Mouse (Mus musculus) brain, embryonic 14.5 days (tissue): ENCODE measurements around the gene Satl1. TPM values are rescaled to one million over a fixed set of nuclear protein-coding genes. Genes with fewer than 3 reads are reported as not detected.

Experiments used
- DNase-seq: peaks from one replicate; pipeline ENCODE4 v3.0.0-alpha.2; 2011; ENCODE audit warnings: low read depth
- CTCF ChIP-seq: fragments of 200-500 bp; IDR thresholded peaks from 2 replicates; pipeline ENCODE4 v1.5.1; 2012; ENCODE audit warnings: inconsistent platforms, mild to moderate bottlenecking, moderate library complexity, borderline replicate concordance; ENCODE audit not compliant: insufficient read depth, insufficient read length; ENCODE audit errors: extremely low read depth
- POLR2A ChIP-seq: fragments of 200-500 bp; IDR thresholded peaks from 2 replicates; pipeline ENCODE4 v1.6.1; 2012; ENCODE audit warnings: mild to moderate bottlenecking, inconsistent platforms, borderline replicate concordance; ENCODE audit not compliant: poor library complexity, insufficient read depth, insufficient read length, severe bottlenecking; ENCODE audit errors: extremely low read depth
- polyA plus RNA-seq: library from polyadenylated mRNA; depleted of rRNA; stranded (reverse); fragments of >200 nt; gene quantifications from 2 replicates; pipeline ENCODE4 v1.2.3, GENCODE M21; 2012; rRNA removed

The Satl1 gene
- polyA plus RNA-seq = not detected in 2 replicates

- DNase-seq = no peak
- TF ChIP-seq CTCF (no peak), POLR2A (no peak)
Measured at GRCm38 (mm10) chrX:112406679-112407078, at the start of gene Satl1. Satl1 (minus strand) TSS chrX:112406779.

GRCm38 (mm10) chrX:112438064-112438463 is 31.5 kb upstream of the Satl1 start:
- TF ChIP-seq CTCF (no peak), POLR2A (no peak)

DNA sequence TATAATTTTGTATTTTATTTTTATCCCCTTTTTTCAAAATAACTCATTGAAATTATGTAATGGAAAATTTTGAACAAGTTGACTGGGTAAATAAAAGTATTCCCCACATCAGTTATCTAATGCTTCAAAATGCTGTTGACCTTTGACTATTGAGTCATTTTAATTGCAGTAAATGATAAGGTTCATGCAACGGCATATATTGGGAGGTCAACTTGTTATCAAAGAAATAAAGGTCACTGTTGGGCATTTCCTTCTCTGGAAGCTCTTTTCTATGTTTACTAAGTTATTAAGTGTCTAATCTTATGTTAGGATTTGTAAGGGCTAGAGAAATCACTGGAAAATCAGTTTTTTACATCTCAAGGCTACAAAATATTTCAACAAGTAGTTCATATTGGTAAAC is 31.0 kb upstream of the Satl1 start:
- TF ChIP-seq CTCF (no peak), POLR2A (no peak)
- DNase-seq = no peak

More at GRCm38 (mm10) chrX:112438064-112438463, 31.5 kb upstream of the Satl1 start:
- no peak for DNase-seq

- peak; percentile 13; the same call in 1 of the 2 replicates for TF ChIP-seq CTCF
- DNase-seq = peak; percentile 55
Measured at GRCm38 (mm10) chrX:112422998-112423397, 16.4 kb upstream of the Satl1 start.

DNA sequence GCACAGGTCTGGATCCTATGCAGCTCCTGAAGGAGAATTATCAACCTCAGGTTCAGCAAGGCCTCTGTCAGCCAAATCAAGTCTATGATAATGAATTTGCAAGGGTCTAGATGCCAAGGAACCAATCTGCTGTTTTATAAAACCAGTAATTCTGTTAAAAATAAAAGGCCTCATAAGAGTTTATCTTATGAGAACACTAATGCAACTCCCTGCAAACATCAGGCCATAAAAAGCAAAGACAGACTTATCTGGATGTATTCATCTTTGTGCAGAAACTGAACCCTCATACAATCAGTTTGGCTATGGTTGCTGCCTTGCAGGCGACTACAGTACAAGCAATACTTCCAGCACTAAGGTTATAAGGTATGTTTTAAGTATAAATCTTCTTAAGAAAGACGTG is 5.7 kb upstream of the Satl1 start:
- no peak for TF ChIP-seq CTCF
- TF ChIP-seq POLR2A = no peak
- DNase-seq = no peak

DNA sequence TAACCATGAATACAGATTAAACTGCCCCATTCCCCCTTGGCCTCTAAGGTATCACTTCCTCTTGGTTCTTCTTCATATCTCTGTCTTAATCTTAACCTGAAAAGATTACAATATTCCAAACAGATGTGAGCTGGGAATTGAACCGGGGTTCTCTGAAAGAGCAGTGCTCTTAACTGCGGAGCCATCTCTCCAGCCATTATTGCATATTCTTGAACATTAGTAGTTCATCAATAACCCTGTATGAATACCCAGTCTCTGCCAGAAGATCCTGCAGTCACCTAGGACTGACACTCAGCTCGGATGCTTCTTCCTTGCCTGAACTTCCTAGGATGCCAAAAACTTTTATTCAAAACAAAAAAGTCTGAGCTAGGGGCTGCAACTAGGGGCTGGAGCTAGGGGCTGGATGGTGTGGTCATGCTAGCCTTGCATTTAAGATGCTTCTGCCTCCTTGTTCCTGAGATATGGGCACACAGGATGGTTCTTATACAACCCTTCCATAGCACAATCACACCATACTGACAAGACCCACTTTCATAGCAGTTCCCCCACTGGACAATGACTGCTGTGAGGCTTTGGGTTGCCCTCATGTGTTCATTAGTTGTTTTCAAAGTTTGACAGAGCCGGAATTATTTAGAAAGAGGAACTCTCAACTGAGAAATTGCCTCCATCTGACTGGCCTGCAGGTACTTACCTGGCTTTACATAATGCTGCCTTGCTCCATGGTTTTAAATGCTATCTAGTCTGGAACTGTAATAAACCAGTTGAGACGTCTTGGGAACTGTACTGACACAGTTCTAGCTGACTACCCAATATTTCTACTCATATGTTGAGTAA is 35.8 kb downstream of the Satl1 start:
- DNase-seq = peak; percentile 33

DNA sequence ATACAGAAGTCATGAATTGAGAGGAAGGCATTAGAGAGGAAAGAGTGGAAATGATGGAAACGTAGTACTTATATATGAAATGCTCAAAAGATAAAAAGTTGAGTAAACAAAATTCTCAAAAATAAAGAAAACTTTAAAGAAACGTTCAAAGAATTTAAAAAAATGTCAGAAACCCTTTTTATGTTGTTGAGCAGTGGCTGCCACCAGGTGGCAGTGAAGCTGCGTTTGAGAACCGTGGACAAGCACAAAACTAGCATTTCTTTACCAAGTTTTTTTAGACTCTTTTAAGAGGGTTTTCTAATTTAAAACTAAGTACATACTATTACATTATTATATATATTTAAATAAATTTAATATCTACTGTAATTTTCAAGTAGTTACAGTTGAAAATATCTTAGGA is 38.2 kb downstream of the Satl1 start:
- TF ChIP-seq POLR2A = no peak
- TF ChIP-seq CTCF = peak; percentile 51; the same call in 1 of the 2 replicates
- DNase-seq = peak; percentile 15

DNA sequence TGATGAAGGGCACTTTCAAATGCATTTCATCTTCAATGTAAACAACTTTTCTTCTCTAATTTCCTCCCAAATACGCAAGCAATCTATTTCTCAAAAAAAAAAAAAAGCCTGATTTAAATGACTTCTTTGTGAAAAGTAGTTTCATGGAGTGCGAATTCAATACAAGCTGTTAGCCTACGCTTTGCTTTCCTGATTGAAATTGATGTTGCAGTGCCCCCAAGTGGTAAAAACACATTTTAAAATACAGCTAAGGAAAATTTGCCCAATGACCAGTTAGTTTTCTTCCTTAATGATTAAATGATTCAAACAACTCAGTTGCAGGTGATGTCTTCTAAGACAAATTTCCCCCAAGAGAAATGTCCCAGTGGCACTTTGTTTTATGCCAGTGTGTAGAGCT is 58.2 kb downstream of the Satl1 start:
- DNase-seq = peak; percentile 72
- 0 out of 2 replicates have a peak, but pooled peaks have one; percentile 12 for TF ChIP-seq CTCF
- no peak for TF ChIP-seq POLR2A

GRCm38 (mm10) chrX:112347467-112348394 is 58.8 kb downstream of the Satl1 start:
- TF ChIP-seq POLR2A (no peak), CTCF (no peak)
- peak; percentile 40 for DNase-seq

DNA sequence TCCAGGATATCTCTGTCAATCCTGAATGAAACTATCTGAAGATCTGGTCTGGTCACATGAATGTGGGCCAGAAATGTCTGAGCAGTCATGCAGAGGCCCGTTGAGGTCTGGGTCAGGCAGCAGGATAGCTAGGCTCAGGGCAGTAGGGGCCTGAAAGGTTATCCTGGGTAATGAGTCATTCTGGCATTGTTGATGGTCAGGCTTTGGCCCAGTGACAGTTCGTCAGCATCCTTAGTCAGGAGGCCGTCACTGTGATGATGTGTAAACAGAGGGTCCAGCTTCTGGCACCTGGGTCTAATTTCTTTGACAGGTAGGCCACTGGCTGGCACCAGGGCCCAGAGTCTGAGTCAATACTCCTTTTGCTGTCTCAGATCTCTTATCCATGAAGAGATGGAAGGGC is 67.1 kb downstream of the Satl1 start:
- TF ChIP-seq CTCF (no peak), POLR2A (no peak)
- no peak for DNase-seq

Other genes with a start within 250 kb of the Satl1 start
- gene 4933403O08Rik, start 167.7 kb downstream of the Satl1 start, polyA plus RNA-seq = 0.06 and 0.29 TPM in 2 replicates
- gene Apool, start 95.4 kb downstream of the Satl1 start, polyA plus RNA-seq = 7.6 and 8.4 TPM in 2 replicates
- not detected in 2 replicates for gene 2010106E10Rik, start 88.5 kb upstream of the Satl1 start, polyA plus RNA-seq
- gene Zfp711, start 193.7 kb upstream of the Satl1 start, polyA plus RNA-seq = 24.0 and 27.6 TPM in 2 replicates